Comparison of ENCODE assay signal across 7 mouse cellular contexts in genomic region chr6:135451165-135451797, GRCm38 (mm10).
"Had no signal": no experiment of that assay in that cellular context is flagged by ENCODE, and none has a peak within 500 bp of the region (broad histone marks: within the 10 kb centered on the region; RNA-seq: fewer than 3 reads in every experiment).

No protein-coding gene starts in this region.

- DNase-seq: kidney, adult 18-20 months; kidney, postnatal 10 days; kidney, postnatal 4 days; lung, adult 2 months; lung, postnatal 4 days; midbrain, embryonic 14.5 days; right cerebral cortex, postnatal 14 days had no signal
